Mouse (Mus musculus) brown adipose tissue, adult 24 weeks (tissue): ENCODE results near the gene Gemin7. TPM values are rescaled to one million over a fixed set of nuclear protein-coding genes. Genes with fewer than 3 reads are reported as not detected.
A peak's percentile ranks its signal among the peaks of the same experiment; 100 is the strongest.

ENCODE experiments used
- H3K27ac ChIP-seq: fragments of 200-500 bp; replicated peaks from 2 replicates; pipeline ENCODE4 v1.5.1; 2012; ENCODE audit warnings: low read depth, mild to moderate bottlenecking, low read length
- H3K4me1 ChIP-seq: fragments of 200-500 bp; 2 replicates; pipeline ENCODE4 v1.6.1; 2012; ENCODE audit warnings: low read length, mixed read lengths; ENCODE audit not compliant: control insufficient read depth, insufficient read depth, insufficient read length
- H3K4me3 ChIP-seq: fragments of 200-500 bp; 2 replicates; pipeline ENCODE4 v1.5.1; 2012; ENCODE audit warnings: low read depth, mild to moderate bottlenecking, low read length, moderate library complexity; ENCODE audit not compliant: insufficient read depth
- polyA plus RNA-seq: library from polyadenylated mRNA; stranded (reverse); fragments of >200 nt; gene quantifications from 2 replicates; pipeline ENCODE4 v1.2.4, GENCODE M21; 2012; ENCODE audit not compliant: missing spikeins, insufficient read depth, insufficient read length

Gemin7 gene
- polyA plus RNA-seq, 1 experiment = 47.4 TPM

DNA sequence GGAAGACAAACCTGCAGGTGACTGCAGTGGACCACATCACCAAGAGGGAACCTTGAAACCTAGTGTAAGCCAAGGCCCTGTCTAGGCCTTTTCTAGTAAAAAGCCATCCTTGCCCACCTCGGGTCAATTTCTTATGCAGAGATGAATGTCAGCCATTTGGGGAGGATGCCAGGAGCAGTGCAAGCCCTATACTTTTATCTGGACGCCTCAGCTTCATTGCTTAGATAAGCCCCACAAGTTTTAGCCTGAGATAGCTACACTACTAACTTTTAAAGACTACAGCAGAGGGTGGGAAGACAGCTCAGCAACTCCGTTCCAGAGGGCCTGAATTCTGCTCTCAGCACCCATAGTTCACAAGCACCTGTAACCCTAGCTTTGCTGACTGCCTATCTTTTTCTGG lies 13.5 kb downstream of the Gemin7 start:
- Histone ChIP-seq H3K27ac (no peak overlapping the region), H3K4me3 (0 out of 2 replicates have a peak overlapping the region, but pooled peaks have one; percentile 15), H3K4me1 (peaks cover 15% of the 10 kb centered on the region)

DNA sequence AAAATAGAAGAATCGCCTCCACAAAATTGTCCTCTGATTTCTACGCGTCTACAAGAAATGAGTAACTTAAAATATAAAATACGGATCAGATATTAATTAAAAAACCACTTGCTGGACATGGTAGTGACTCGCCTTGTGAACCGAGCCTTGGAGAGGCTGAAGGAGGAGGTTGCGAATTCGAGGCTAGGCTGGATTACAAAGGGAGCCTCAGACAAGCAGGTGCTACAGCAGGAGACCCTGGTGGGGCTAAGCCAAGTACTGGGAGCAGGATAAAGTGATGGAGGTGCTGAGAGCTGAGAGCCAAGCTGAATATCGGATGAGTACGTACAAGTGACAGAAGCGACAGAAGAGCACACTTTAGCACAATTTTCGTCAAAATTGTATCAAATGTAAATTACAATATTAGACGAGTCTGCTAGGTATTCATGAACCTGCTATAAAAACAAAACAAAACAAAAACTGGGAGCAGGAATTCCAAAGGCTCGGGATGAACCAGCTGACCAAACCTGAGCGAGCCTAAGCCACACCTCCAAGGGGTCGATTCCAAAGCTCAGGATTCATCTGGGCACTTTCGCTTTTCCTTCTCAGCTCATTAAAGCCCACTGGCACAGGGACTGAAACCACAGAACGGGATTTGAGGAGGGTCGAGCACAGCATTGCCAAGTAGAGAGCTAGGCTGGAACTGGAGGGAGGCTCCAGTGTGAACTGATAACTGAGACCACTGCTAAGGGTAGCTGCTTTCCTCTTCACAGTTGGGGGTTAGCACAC lies 14.6 kb downstream of the Gemin7 start, which contains the start of gene Ppp1r37:
Ppp1r37 (minus strand) TSS at position 434 of the 768 bp plus-strand sequence.
- Histone ChIP-seq H3K4me3 (peak within 1 kb of the TSS; percentile 94), H3K4me1 (peaks cover 22% of the 10 kb centered on the region), H3K27ac (peak within 1 kb of the TSS; percentile 100)

DNA sequence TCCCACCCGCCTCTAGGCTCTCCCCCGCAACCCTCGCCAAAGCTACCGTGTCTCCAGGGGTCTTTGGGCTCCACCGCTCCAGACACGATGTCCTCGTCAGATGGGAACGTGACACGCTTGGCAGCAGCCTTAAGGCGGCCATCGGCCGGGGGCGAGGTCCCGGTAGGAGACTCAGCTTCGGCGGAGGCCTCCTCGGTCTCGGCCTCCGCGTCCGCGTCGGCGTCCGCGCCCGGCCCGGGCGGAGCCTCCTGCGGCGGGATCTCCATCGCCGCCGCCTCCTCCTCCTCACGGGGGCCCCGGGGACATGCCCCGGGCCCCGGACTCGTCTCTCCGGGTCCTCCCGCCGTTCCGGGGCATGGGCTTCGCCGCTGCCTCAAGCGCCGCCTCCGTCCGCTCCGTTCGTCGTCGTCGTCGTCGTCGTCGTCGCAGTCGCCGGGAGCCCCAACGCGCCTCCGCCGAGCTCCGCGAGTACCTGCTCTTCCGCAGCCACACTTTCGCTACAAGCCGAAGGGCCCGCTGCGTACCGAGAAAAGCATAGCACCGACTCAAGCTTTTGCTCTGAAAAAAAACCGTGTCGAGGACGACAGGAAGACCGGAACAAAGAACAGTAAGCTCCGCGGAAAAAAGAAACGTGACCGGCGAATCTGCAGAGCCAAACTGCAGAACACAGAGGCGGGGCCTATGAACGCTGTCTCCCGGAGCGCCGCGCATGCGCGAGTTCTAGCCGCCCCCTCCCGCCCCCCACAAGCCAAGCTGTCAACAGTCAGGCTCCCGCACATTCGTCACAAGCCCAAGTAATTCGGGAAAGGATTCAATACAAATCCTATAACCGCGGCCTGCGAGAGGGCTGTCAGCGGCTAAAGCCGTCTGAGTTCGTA lies 15.4 kb downstream of the Gemin7 start:
- H3K4me1 ChIP-seq = peaks cover 28% of the 10 kb centered on the region
- H3K27ac ChIP-seq = peak overlapping the region; percentile 100
- H3K4me3 ChIP-seq = peak overlapping the region; percentile 94

DNA sequence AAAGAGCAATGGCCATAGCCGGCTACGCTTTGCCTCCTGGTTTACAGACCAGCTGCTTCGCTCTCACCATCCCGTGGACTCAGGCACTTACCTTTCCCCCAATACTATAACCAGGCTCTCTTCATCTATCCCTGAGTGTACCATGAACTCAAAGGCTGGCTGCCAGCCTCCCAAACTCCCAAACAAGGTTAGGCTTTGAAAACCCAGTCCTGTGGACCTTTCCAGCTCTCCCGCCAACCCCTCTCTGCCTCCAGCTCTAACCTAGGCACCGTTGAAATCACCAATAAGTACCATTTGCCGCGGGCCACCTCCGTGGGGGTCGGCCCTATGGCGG lies 16.0 kb downstream of the Gemin7 start:
- Histone ChIP-seq H3K4me1 (peaks cover 34% of the 10 kb centered on the region), H3K4me3 (peak overlapping the region; percentile 94), H3K27ac (peak overlapping the region; percentile 100)

DNA sequence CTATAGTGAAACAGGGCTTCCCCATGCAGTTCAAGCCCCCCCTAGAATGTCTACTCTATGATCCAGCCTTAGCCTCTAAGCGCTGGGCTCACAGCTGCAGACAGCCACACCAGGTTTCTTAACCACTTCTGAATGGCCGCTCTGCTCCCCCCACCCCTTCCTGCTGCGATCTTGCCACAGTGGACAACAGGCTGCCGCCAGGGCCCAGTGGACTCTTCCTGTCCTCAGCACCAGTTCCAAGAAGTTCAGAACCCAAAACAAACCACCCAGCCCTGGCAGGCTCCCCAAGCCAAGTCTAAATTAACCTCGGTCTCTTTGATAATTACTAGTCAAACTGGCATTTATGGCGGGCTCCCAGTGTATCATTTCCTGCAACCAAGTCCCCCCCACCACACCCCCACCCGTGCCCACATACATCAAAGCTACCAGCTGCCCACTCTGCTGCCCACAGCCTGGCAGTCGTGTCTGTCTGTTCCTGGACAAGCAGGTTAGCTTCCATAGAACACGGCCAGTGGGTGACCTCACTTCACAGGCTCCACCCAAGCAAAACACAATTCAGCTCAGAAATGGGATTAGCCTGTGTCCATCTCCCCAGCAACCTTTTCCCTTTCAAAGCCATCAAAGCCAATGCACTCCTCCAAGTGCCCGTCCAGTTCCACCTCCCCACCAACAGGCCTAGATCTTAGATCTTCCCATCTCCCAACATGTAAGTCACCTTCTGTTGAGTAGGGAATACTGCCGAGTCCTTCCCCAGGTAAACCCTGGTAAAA lies 16.7 kb downstream of the Gemin7 start:
- Histone ChIP-seq H3K4me1 (peaks cover 36% of the 10 kb centered on the region), H3K27ac (peak overlapping the region; percentile 100; the same call in 1 of the 2 replicates), H3K4me3 (peak overlapping the region; percentile 94)

DNA sequence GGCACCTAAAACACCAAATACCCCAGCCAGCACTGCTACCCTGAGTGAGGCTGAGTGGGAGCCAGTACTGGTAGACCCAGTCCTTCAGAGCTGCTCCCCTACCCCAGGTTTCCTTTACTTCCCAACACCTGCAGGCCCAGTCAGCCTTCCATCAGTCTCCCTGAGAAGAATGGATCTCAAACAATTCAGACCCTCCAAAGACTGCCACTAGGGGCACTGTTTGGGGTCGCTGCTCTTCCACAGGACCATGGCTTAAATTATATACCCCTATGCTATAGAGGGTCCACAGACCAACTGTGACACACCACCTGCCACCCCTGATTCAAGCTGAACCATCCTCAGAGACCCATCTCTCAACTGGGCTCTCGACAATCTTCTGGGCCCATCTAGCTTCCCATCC lies 18.4 kb downstream of the Gemin7 start:
- H3K4me3 ChIP-seq = 0 out of 2 replicates have a peak overlapping the region, but pooled peaks have one; percentile 8
- no peak overlapping the region for H3K27ac ChIP-seq
- peaks cover 46% of the 10 kb centered on the region for H3K4me1 ChIP-seq

DNA sequence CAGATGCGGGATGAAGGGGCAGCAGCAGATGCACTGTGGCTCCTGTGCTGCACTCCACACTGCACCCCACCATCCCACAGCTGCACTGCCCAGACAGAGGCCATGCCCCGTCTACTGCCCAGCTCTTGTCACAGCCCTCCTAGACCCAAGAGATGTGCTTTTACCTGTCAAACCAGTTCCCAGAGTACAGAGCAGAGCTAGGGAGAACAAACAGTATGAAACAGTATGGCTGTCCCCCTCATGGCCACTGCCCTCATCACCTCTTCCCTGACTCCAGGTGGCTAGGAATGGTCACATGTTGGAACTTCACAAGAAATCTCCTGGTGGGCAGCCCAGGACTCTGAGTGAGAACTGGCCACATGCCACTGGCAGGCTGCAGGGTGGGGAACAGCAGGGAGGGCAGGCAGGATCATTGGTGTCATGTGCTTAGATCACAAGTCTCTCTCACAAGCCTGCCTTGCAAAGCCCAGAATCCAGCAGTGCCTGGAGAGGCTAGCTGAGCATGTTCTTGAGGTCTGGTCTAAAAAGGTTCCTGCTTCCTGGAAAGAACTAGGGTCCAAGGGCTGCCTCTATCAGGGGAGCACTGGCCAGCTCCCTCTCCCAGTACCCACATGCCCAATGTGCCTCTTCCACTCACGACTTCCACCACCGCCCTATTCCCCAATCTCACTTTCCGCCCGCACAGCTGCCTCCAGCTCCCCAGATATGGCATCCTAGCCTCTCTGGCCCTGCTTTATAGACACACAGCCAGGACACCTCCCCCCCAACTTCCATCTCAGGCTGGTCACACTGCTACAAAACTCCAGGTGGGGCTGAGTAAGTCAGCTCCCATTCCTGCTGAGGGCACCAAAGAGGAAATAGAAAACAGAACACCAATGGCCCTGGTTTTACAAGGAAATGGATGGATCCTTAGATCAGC lies 19.2 kb downstream of the Gemin7 start:
- Histone ChIP-seq H3K27ac (no peak overlapping the region), H3K4me3 (no peak overlapping the region), H3K4me1 (peaks cover 52% of the 10 kb centered on the region)

DNA sequence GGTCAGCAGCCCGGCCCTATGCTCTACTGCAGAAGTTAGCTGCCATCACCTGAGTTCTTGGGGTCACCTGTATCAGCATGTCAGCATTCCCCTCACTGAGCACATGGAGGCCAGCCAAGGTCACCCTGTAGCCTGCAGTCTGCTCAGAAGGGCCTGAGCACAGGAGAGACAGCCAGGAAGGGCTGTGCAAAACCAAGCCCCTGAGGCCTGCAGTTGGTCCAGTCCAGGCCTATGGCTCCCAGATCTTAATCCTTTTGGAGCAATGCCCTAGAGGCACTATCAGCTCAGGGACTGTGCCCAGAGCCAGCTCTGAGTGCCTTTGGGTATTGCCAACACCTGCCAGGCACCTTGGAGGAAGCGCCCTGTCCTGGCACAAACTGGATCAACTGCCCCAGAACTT lies 20.3 kb downstream of the Gemin7 start:
- peaks cover 58% of the 10 kb centered on the region for H3K4me1 ChIP-seq
- H3K27ac ChIP-seq = no peak overlapping the region

DNA sequence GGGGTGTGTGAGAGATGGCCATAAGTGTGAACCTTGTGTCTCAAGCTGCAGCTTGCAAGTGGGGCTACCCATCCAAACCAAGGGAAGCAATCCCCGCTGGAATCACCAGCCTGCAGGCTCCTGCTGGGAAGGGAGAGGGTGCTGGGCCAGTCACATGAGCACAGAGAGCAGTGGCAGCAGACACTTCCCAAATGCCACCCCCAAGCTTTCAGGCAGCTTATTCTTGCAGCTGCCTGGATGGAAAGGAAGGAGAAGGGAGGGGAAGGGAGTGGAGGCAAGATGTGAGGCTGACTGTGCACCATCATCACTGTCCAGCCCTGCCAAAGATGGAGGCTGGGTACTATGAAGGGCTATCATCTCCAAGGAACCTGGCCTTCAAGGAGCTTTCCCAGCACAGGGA lies 23.2 kb downstream of the Gemin7 start:
- H3K4me3 ChIP-seq = no peak overlapping the region
- peaks cover 48% of the 10 kb centered on the region for H3K4me1 ChIP-seq
- no peak overlapping the region for H3K27ac ChIP-seq

More for the DNA sequence above, 20.3 kb downstream of the Gemin7 start:
- H3K4me3 ChIP-seq = no peak overlapping the region

DNA sequence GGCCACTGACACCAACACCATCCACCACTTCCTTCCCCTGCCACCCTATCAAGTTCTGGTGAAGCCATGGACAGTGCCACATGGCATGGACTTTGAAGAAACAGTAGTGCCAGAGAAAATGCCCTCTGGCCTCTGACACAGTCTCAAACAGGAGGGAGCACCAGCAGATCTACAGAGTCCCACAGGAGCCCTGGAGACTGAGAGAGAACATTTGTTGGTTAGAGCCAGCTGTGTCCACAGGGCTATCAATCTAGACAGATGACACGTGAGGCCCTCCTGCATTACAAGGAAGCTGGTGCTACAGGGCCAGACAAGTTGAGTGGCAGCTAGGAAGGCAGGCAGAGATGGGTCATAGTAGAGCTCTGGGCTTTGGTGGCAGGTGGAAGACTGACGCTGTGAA lies 25.0 kb downstream of the Gemin7 start:
- Histone ChIP-seq H3K4me1 (peaks cover 40% of the 10 kb centered on the region), H3K4me3 (no peak overlapping the region), H3K27ac (no peak overlapping the region)

DNA sequence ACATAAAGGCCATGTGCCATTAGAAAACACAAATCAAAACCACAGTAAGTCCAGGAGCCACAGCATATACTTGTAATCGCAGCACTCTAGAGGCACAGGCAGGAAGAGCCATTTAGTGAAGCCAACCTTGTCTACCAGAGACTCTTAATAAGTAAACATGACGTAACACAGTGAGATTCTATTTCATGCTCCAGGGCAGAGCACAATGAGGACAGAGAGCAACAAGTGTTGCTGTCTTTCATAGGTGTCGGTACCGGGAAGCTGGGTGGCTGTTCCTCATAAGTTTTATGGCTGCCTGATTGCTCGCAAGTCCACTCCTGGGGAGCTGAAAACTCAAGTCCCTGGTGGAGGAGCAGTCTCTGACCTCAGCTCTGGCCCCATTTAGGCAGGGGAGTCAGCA lies 25.8 kb downstream of the Gemin7 start:
- peaks cover 40% of the 10 kb centered on the region for H3K4me1 ChIP-seq
- H3K27ac ChIP-seq = no peak overlapping the region
- H3K4me3 ChIP-seq = no peak overlapping the region

DNA sequence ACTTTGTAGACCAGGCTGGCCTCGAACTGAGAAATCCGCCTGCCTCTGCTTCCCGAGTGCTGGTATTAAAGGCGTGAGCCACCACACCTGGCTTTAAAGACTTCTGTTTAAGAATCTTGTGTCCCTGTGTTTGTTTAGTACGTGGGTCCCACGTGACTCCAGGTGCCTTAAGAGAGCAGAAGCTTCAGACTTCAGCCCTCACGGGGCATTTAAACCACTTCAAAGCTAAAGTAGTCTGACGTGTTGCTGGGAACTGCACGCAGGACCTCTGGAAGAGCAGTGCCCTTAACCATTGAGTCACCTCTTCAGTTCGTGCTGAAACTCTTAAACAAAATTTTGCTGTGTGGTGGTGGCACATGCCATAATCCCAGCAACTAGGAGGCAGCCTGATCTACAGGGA lies 28.0 kb downstream of the Gemin7 start:
- no peak overlapping the region for H3K4me3 ChIP-seq
- peaks cover 32% of the 10 kb centered on the region for H3K4me1 ChIP-seq
- H3K27ac ChIP-seq = no peak overlapping the region

DNA sequence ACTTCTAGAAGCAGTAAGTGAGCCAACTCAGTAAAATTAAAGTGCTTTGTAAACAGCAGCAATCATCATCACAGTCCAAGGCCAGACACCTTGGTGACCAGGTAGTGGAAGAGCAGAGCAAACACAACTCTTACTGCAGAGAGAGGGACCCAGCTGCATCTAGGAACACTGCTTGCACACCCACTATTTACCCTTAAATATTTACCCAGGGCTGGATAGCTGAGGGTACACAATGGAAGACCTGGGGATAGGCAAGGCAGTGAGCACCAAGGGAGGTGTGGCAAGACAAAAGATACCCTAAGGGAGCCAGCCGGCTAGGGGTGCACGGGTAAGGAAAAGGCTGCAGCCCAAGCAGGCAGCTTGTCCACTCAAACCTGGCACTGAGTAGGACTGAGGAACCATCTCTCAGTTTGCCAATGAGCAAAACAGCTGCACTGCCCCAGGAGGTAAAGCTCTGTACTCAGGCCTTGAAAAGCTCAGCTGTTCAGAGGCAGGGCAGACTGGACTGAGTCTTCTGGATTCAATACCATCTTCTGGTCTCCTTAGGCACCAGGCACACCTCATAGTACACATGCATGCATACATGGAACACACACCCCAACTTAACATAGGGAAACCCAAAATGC lies 29.9 kb downstream of the Gemin7 start:
- no peak overlapping the region for H3K4me3 ChIP-seq
- peaks cover 22% of the 10 kb centered on the region for H3K4me1 ChIP-seq
- no peak overlapping the region for H3K27ac ChIP-seq

DNA sequence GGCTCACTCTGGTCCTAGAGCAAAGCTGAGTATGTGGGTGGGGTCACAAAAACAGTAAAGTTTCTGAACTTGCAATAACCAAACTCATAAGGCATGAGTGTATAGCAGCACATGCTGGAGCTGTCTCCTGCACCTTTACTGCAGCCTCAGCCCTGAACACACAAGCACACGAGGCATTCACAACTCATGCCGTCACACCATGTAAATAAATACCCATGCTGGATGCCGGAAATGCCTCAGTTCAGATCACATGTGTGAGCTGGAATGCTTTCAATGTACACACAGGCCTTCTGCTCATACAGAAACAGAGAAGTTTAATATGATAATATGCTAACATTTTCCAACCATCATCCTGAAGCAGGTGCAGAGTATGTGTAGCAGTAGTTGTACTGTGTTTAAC lies 31.4 kb downstream of the Gemin7 start:
- H3K4me1 ChIP-seq = peaks cover 31% of the 10 kb centered on the region
- H3K4me3 ChIP-seq = no peak overlapping the region
- no peak overlapping the region for H3K27ac ChIP-seq
